Mouse (Mus musculus): Measurements from ENCODE around the gene Il1b.

- TF ChIP-seq CTCF (IDR thresholded peaks at IDR 0.05; ENCODE audit: low read depth) (no peak), EP300 (IDR thresholded peaks at IDR 0.05; ENCODE audit: low read depth) (no peak)
Observed at GRCm38 (mm10) chr2:129368795-129369194, 2.1 kb downstream of the Il1b start.
